Mouse (Mus musculus) ES-E14 (cell line): Measurements from ENCODE around the gene Zfand6. TPM values are rescaled to one million over a fixed set of nuclear protein-coding genes. Genes with fewer than 3 reads are reported as not detected.

Source experiments
- DNase-seq: peaks from one replicate; pipeline ENCODE4 v3.0.0-alpha.2; 2013; ENCODE audit warnings: low read depth, low spot score
- H3K27ac ChIP-seq: 2 replicates; pipeline ENCODE4 v1.5.1; 2012; ENCODE audit warnings: low read depth, mild to moderate bottlenecking, low read length, moderate library complexity, mixed read lengths; ENCODE audit not compliant: poor library complexity, insufficient read depth, severe bottlenecking
- H3K36me3 ChIP-seq: 2 replicates; pipeline ENCODE4 v1.6.1; 2012; ENCODE audit warnings: mild to moderate bottlenecking, low read length, moderate library complexity, mixed read lengths; ENCODE audit not compliant: control insufficient read depth, poor library complexity, insufficient read depth, severe bottlenecking
- H3K4me1 ChIP-seq, 2 experiments: fragments of 150-350 bp in 1 of 2; sonication (generic) in 1 of 2; 2 replicates each; pipeline ENCODE4 v1.6.1; 2012; ENCODE audit warnings: low read length in 2 of 2, mild to moderate bottlenecking in 1 of 2, mixed read lengths in 1 of 2; ENCODE audit not compliant: control insufficient read depth in 2 of 2, insufficient read depth in 2 of 2, poor library complexity in 1 of 2
- H3K4me3 ChIP-seq, 2 experiments: fragments of 150-350 bp in 1 of 2; sonication (generic) in 1 of 2; 2 replicates each; pipeline ENCODE4 v1.5.1; 2012; ENCODE audit warnings: low read length in 2 of 2, low read depth in 1 of 2, mild to moderate bottlenecking in 1 of 2, mixed read lengths in 1 of 2; ENCODE audit not compliant: insufficient read depth in 1 of 2, poor library complexity in 1 of 2, severe bottlenecking in 1 of 2
- H3K9ac ChIP-seq: 2 replicates; pipeline ENCODE4 v1.6.1; 2012; ENCODE audit warnings: low read depth, mild to moderate bottlenecking, low read length, mixed read lengths; ENCODE audit not compliant: poor library complexity, insufficient read depth, severe bottlenecking
- H3K9me3 ChIP-seq: fragments of 150-350 bp; sonication (generic); 2 replicates; pipeline ENCODE4 v1.6.1; 2012; ENCODE audit warnings: low read depth, mild to moderate bottlenecking, low read length; ENCODE audit not compliant: control insufficient read depth, insufficient read depth
- CHD2 ChIP-seq: IDR thresholded peaks from 2 replicates; pipeline ENCODE4 v1.6.1; 2014; ENCODE audit warnings: mild to moderate bottlenecking, low read depth, low read length, inconsistent platforms
- HCFC1 ChIP-seq: IDR thresholded peaks from 2 replicates; pipeline ENCODE4 v1.6.1; 2012; ENCODE audit warnings: low read length, inconsistent platforms, borderline replicate concordance; ENCODE audit not compliant: insufficient read depth
- MAFK ChIP-seq: IDR thresholded peaks from 2 replicates; pipeline ENCODE4 v1.6.1; 2014; ENCODE audit warnings: mild to moderate bottlenecking, low read depth, low read length, inconsistent platforms; ENCODE audit not compliant: insufficient read depth
- ZC3H11A ChIP-seq: IDR thresholded peaks from 2 replicates; pipeline ENCODE4 v1.6.1; 2012; ENCODE audit warnings: low read depth, mild to moderate bottlenecking, inconsistent platforms, low read length, borderline replicate concordance
- ZNF384 ChIP-seq: IDR thresholded peaks from 2 replicates; pipeline ENCODE4 v1.6.1; 2012; ENCODE audit warnings: low read depth, low read length, inconsistent platforms
- in situ Hi-C, 2 experiments: fragments of 600-800 bp; cut with MboI; formaldehyde crosslinking; loops; one replicate each; pipeline ENCODE4 v1.15.1; 2025; ENCODE audit warnings: low sequenced_read_pairs in 2 of 2, inconsistent platforms in 1 of 2; ENCODE audit not compliant: unreplicated experiment in 2 of 2
- total RNA-seq: library from RNA; depleted of rRNA; stranded (reverse); fragments of 300-350 nt; gene quantifications from 2 replicates; pipeline ENCODE4 v1.2.3, GENCODE M21; 2012; rRNA removed

Gene Zfand6
- 43.1 and 47.9 TPM in 2 replicates for total RNA-seq

DNA sequence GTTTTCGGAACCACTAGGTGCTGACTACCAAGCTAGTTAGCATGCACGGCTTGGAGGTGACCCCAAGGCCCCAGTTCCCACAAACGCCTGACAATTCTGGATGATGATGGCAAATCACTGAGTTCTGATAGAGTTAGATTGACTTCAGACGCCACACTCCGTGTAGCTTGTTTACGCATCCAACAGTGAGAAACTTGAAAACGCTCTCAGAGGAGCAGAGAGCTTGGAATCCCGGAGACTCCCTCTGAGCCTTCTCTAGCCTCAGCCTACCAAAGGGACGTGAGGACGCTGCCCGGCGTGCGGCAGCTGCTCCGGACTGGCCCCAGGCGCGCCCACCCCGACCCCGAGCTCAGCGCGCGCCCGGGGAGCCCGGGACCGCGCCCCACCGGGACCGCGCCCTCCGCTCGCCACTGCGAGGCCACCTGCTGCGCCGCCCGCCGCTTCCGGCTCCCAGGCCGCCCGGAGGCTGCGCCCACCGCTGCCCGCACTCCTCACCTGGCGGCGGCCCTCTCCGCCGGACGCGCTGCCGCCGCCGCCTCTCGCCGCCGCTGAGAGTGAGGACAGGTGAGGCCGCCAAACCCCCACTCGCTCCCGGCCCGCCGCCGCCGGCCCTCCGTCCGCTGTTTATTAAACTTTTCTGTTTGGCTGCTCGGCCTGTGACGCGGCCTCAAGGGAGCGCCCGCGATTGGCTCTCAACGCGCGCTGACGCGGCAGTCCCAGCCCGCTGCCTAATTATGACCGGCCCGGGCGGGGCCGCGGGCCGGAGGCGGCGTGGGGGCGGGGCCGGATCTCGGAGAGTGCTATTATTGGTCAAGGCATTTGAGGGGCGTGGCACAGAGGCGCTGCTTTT lies at the start of gene Zfand6:
Gene Zfand6, minus strand, starts transcription at position 709 of the 850 bp plus-strand sequence.
- in situ Hi-C loops: no loop called here
- Histone ChIP-seq H3K27ac (peak within 1 kb of the TSS; percentile 90), H3K4me1 (peaks cover 0 to 2% of the 10 kb centered on the region in 2 experiments; a peak in 1 of 4 replicates), H3K9ac (peak within 1 kb of the TSS; percentile 92), H3K9me3 (no peaks in the 10 kb centered on the region), H3K36me3 (no peaks in the 10 kb centered on the region), H3K4me3 (peak within 1 kb of the TSS; percentile 74 to 98)
- DNase-seq: peak; percentile 93
- no peak for TF ChIP-seq CHD2
- TF ChIP-seq ZC3H11A: no peak
- TF ChIP-seq ZNF384: no peak
- TF ChIP-seq HCFC1: no peak; the same call in 1 of the 2 replicates
- TF ChIP-seq MAFK: peak; percentile 52; the same call in 1 of the 2 replicates

DNA sequence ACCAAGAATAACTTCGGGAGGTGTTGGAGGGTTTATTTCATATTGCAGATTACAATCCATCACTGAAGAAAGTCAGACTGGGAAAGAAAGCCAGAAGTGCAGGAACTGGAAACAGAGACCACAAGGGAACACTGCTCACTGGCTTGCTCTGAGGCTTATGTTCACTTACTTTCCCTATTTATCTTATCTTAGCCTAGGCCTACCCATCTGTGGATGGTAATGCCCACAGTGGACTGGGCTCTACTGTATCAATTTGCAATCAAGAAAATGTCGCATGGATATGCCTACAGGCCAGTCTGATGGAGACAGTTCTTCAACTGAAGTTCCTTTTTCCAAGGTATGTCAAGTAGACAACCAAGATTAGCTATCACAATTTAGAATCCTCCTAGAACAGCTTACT lies 47.0 kb upstream of the Zfand6 start:
- TF ChIP-seq ZC3H11A: no peak
- TF ChIP-seq HCFC1: no peak
- no peak for TF ChIP-seq ZNF384
- TF ChIP-seq CHD2: no peak
- TF ChIP-seq MAFK: no peak
- in situ Hi-C loops: no loop called here

DNA sequence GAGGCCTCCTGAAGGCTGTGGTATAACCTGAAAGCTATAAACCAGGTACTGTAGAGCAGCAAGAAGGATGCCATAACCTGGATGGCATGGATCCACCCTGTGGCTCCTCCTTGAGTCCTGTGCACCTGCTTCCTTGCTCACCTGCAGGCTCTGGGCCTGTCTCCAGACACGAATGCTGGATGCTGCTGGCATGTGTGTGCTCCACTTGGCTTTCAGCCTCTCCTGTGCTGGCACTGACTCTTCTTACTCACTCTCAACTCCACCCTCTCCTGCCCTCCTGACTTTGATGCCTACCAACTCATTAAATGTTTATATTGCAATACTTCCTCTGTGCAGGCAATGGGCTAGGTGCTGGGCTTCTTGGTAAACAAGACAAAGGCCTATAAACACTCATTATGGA lies 43.3 kb upstream of the Zfand6 start:
- H3K4me3 ChIP-seq: no peak overlapping the region
- no peaks in the 10 kb centered on the region for H3K36me3 ChIP-seq
- no peak overlapping the region for H3K27ac ChIP-seq
- H3K9ac ChIP-seq: no peak overlapping the region
- in situ Hi-C loops: no loop called here
- TF ChIP-seq ZC3H11A (no peak), MAFK (no peak), HCFC1 (no peak), CHD2 (no peak), ZNF384 (no peak)
- no peaks in the 10 kb centered on the region for H3K9me3 ChIP-seq
- H3K4me1 ChIP-seq: no peaks in the 10 kb centered on the region
- no peak for DNase-seq

More for the DNA sequence above, 47.0 kb upstream of the Zfand6 start:
- H3K36me3 ChIP-seq: no peaks in the 10 kb centered on the region
- no peaks in the 10 kb centered on the region for H3K4me1 ChIP-seq
- H3K4me3 ChIP-seq: no peak overlapping the region
- H3K9me3 ChIP-seq: no peaks in the 10 kb centered on the region
- no peak overlapping the region for H3K27ac ChIP-seq
- no peak for DNase-seq
- no peak overlapping the region for H3K9ac ChIP-seq

DNA sequence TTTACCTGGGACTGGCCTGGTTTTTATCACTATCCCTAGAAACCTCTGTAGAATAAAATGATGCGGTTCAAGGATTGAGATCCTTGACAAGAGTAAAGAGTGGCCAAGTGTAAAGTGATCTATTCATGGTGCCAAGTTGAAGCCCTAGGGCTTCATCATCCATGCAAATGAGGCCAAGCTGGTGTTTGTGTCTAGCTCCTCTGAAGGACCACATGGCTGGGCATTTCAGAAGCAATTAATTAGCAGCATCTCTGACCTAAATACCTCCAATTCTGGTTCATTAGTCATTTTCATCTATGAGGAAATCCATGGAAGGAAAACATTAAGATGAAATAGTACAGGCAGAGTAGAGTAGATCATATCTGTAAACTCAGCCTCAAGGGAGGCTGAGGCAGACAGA lies 42.3 kb upstream of the Zfand6 start:
- Histone ChIP-seq H3K4me3 (no peak overlapping the region), H3K9ac (no peak overlapping the region), H3K27ac (no peak overlapping the region), H3K9me3 (no peaks in the 10 kb centered on the region), H3K4me1 (no peaks in the 10 kb centered on the region), H3K36me3 (no peaks in the 10 kb centered on the region)
- no peak for TF ChIP-seq ZNF384
- no peak for TF ChIP-seq MAFK
- no peak for TF ChIP-seq HCFC1
- TF ChIP-seq CHD2: no peak
- no peak for TF ChIP-seq ZC3H11A
- in situ Hi-C loops: no loop called here
- no peak for DNase-seq
